Mouse (Mus musculus): ENCODE measurements at regions not wholly inside any gene's neighbourhood (a gene's known extent, or its start where the extent isn't known, plus 50 kb on each side); places are given as distances from the start of the nearest gene placed in this dataset.

GRCm38 (mm10) chr1:41001154-41001949 lies 196.0 kb downstream of the Tmem182 start:
- Histone ChIP-seq H3K4me3 (no peak overlapping the region), H3K9ac (no peak overlapping the region), H3K9me3 (no peaks in the 10 kb centered on the region), H3K36me3 (no peaks in the 10 kb centered on the region), H3K4me1 (replicated peaks) (no peaks in the 10 kb centered on the region), H3K27ac (replicated peaks) (no peak overlapping the region), H3K27me3 (no peaks in the 10 kb centered on the region), H3K4me2 (no peak overlapping the region)
- 46% methylated on average over 13 of the region's 13 CpGs for WGBS
- 0 out of 2 replicates have a peak, but pooled peaks have one; percentile 69 for ATAC-seq (ENCODE audit: low FRiP score, low read depth)

DNA sequence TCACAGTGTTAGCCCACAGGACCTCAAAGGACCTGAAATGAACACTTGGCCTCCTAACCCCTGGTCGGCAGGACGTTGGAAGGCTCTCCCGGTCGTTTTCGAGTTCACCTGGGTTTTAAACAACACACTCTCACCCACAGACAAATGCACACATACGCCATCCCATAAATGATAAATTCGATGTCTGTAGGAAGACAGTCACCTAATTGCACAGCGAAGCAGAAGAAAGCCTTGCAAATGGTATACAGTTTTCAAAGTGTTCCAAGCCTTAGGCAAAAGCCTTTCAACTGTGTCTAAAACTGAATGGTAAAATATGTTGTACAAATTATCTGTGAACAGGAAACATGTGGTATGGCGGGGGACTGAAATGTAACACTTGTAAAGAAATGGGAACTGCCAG lies 196.6 kb downstream of the Tmem182 start:
- no peak for ATAC-seq (ENCODE audit: low FRiP score, low read depth)
- Histone ChIP-seq H3K27ac (replicated peaks) (no peak overlapping the region), H3K4me3 (no peak overlapping the region), H3K36me3 (no peaks in the 10 kb centered on the region), H3K9ac (no peak overlapping the region), H3K27me3 (no peaks in the 10 kb centered on the region), H3K4me1 (replicated peaks) (no peaks in the 10 kb centered on the region), H3K9me3 (no peaks in the 10 kb centered on the region), H3K4me2 (no peak overlapping the region)
- WGBS, result 61% methylated on average over 9 of the region's 9 CpGs

DNA sequence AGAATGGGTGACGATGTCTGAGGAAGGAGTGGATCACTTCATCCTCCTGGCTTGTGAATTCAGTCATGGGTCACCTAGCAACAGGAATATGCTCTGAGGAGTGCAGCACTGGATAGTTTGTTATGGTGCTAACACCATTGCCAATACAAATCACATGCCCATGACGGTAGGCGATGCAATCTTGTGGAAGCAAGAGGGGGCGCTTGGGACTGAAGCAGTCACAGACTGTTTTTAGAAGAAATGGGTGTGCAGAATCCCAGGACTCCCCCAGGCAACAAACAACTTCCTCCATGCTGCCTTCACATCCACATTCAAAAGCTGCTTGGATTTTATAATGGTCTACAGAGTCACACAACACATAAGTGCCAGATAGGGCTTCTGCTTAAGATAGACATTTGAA lies 221.5 kb downstream of the Tmem182 start:
- Histone ChIP-seq H3K4me3 (no peak overlapping the region), H3K9ac (no peak overlapping the region), H3K4me2 (no peak overlapping the region), H3K9me3 (no peaks in the 10 kb centered on the region), H3K4me1 (replicated peaks) (no peaks in the 10 kb centered on the region), H3K36me3 (no peaks in the 10 kb centered on the region), H3K27me3 (no peaks in the 10 kb centered on the region), H3K27ac (replicated peaks) (no peak overlapping the region)
- WGBS, result 75% methylated on average over 4 of the region's 4 CpGs
- ATAC-seq (ENCODE audit: low FRiP score, low read depth), result no peak

DNA sequence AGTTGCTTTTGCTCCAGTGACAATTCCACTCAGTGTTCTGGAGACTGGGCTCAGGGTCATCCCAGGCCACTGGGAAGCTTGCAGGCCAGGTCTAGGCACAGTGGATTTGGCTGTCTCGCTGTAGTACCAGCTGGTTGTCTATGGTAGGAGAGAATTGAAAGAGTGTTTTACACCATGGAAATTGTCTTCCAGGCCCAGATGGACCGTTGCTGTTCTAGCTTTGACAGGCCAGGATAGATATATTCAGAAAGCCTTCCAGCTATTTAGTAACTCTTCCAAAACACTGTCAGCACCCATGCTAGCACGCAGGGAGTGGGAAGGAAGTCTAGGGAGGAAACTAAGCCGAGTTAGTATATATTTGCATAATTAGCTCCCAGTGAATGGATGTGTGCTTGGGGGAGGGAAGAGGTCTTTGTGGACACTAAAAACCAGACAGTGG lies 222.2 kb downstream of the Tmem182 start:
- H3K9me3 ChIP-seq, result no peaks in the 10 kb centered on the region
- H3K4me3 ChIP-seq, result no peak overlapping the region
- no peak overlapping the region for H3K27ac ChIP-seq (replicated peaks)
- no peak overlapping the region for H3K9ac ChIP-seq
- H3K36me3 ChIP-seq, result no peaks in the 10 kb centered on the region
- no peaks in the 10 kb centered on the region for H3K4me1 ChIP-seq (replicated peaks)
- peak; percentile 74; the same call in 1 of the 2 replicates for ATAC-seq (ENCODE audit: low FRiP score, low read depth)
- WGBS, result 23% methylated on average over 4 of the region's 4 CpGs
- no peak overlapping the region for H3K4me2 ChIP-seq
- no peaks in the 10 kb centered on the region for H3K27me3 ChIP-seq

- ATAC-seq (ENCODE audit: low FRiP score, low read depth), result no peak
- H3K27me3 ChIP-seq, result no peaks in the 10 kb centered on the region
- H3K27ac ChIP-seq (replicated peaks), result no peak overlapping the region
- H3K4me2 ChIP-seq, result no peak overlapping the region
- 89% methylated on average over 2 of the region's 2 CpGs for WGBS
- no peaks in the 10 kb centered on the region for H3K9me3 ChIP-seq
- H3K9ac ChIP-seq, result no peak overlapping the region
- H3K36me3 ChIP-seq, result no peaks in the 10 kb centered on the region
- H3K4me3 ChIP-seq, result no peak overlapping the region
- H3K4me1 ChIP-seq (replicated peaks), result no peaks in the 10 kb centered on the region
Measured at GRCm38 (mm10) chr1:41028021-41028420, 222.6 kb downstream of the Tmem182 start.

GRCm38 (mm10) chr1:41035085-41035880 lies 229.9 kb downstream of the Tmem182 start:
- no peak overlapping the region for H3K4me2 ChIP-seq
- no peaks in the 10 kb centered on the region for H3K4me1 ChIP-seq (replicated peaks)
- no peaks in the 10 kb centered on the region for H3K27me3 ChIP-seq
- 70% methylated on average over 22 of the region's 22 CpGs for WGBS
- no peak overlapping the region for H3K4me3 ChIP-seq
- no peaks in the 10 kb centered on the region for H3K36me3 ChIP-seq
- H3K9me3 ChIP-seq, result no peaks in the 10 kb centered on the region
- no peak for ATAC-seq (ENCODE audit: low FRiP score, low read depth)
- no peak overlapping the region for H3K27ac ChIP-seq (replicated peaks)
- H3K9ac ChIP-seq, result no peak overlapping the region

DNA sequence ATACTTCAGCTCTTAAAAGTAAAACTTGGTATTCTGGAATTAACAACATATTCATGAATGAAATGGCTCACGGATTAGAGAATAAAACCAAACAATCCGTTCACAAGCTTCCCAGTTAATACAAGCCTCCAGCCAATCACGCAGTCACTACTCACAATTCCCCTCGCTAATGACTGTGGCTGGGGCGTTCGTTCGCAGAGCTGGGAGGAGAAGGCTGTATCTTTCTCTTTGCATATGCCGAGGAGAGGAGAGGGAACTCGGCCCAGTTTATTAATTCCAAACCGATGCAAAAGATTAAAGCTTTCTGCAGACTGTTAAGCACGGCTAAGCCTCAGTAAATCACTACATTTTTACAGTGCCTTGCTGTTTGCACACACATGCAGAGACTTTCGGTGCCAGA lies 231.5 kb downstream of the Tmem182 start:
- H3K9me3 ChIP-seq, result no peaks in the 10 kb centered on the region
- H3K9ac ChIP-seq, result no peak overlapping the region
- no peak overlapping the region for H3K27ac ChIP-seq (replicated peaks)
- H3K27me3 ChIP-seq, result no peaks in the 10 kb centered on the region
- H3K4me2 ChIP-seq, result no peak overlapping the region
- H3K36me3 ChIP-seq, result no peaks in the 10 kb centered on the region
- no peak overlapping the region for H3K4me3 ChIP-seq
- 78% methylated on average over 12 of the region's 12 CpGs for WGBS
- H3K4me1 ChIP-seq (replicated peaks), result no peaks in the 10 kb centered on the region
- no peak for ATAC-seq (ENCODE audit: low FRiP score, low read depth)

- Histone ChIP-seq H3K9ac (no peak overlapping the region), H3K4me3 (no peak overlapping the region), H3K4me1 (replicated peaks) (no peaks in the 10 kb centered on the region), H3K36me3 (no peaks in the 10 kb centered on the region), H3K27ac (replicated peaks) (no peak overlapping the region), H3K9me3 (no peaks in the 10 kb centered on the region), H3K27me3 (no peaks in the 10 kb centered on the region), H3K4me2 (no peak overlapping the region)
- no peak for ATAC-seq (ENCODE audit: low FRiP score, low read depth)
- WGBS, result 90% methylated on average over 5 of the region's 5 CpGs
Measured at GRCm38 (mm10) chr1:41054426-41054955, 249.1 kb downstream of the Tmem182 start.

DNA sequence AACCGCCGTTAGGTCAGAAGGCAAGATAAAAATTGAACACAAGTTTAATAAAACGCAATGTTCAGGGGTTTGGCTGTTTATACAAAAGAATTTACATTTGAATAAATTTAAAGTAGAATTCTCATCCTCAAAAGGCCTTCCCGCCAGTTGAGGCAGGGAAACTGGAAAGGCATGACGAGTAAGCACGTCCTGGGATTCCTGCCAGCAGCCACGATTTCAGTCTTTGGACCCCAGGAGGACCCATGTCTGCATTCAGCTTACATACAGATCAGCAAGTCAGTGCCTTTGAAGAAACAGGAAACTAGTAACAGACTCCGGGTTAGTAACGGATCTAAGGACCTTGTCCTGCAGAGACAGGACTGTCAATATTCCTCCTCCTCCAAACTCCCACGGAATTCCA lies 250.4 kb downstream of the Tmem182 start:
- Histone ChIP-seq H3K4me2 (no peak overlapping the region), H3K9ac (no peak overlapping the region), H3K4me3 (no peak overlapping the region), H3K9me3 (no peaks in the 10 kb centered on the region), H3K36me3 (no peaks in the 10 kb centered on the region), H3K4me1 (replicated peaks) (no peaks in the 10 kb centered on the region), H3K27me3 (no peaks in the 10 kb centered on the region), H3K27ac (replicated peaks) (no peak overlapping the region)
- WGBS, result 62% methylated on average over 10 of the region's 10 CpGs
- no peak for ATAC-seq (ENCODE audit: low FRiP score, low read depth)

DNA sequence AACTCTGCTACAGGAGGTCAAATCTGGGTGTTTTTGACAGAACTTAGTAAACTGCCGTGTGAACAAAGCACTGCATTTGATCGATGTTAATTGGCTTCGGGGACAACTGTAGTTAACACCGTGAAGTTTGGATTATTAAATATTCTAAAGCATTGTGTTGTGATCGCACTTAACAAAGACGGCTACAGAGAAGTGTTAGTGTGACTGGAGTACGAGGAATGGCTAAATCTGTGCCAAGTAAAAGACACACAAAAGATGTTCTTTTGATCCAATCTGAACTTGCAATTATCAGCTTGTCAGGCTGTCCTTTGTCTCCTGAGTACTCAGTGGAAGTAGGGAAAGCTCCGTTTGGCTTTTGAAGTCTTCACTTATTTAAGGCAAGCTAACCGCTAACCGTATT lies 259.7 kb downstream of the Tmem182 start:
- ATAC-seq (ENCODE audit: low FRiP score, low read depth), result no peak
- WGBS, result 55% methylated on average over 10 of the region's 10 CpGs
- Histone ChIP-seq H3K9ac (no peak overlapping the region), H3K27me3 (no peaks in the 10 kb centered on the region), H3K36me3 (no peaks in the 10 kb centered on the region), H3K9me3 (no peaks in the 10 kb centered on the region), H3K4me3 (no peak overlapping the region), H3K4me1 (replicated peaks) (no peaks in the 10 kb centered on the region), H3K27ac (replicated peaks) (no peak overlapping the region), H3K4me2 (no peak overlapping the region)

DNA sequence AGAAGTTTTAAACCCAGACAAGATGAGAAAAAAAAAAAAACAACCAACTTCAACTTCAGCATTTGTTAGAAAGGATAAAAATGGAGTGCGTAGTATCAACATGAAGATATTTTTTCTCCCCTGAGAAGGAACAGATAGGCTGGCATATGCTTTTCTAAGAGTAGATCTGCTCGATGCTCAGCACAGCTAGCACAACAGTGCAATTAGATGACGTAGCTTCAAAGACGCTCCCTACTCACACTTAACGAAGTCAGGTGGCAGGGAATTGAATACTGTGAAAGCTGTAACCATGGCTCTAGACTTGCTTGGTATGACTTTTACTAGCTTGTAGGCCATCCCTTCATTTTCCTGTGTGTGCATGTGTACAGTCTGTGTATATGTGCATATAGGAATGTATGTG lies 299.5 kb downstream of the Tmem182 start:
- Histone ChIP-seq H3K27me3 (no peaks in the 10 kb centered on the region), H3K9me3 (no peaks in the 10 kb centered on the region), H3K36me3 (no peaks in the 10 kb centered on the region), H3K4me2 (no peak overlapping the region), H3K9ac (no peak overlapping the region), H3K4me3 (no peak overlapping the region), H3K27ac (replicated peaks) (no peak overlapping the region), H3K4me1 (replicated peaks) (no peaks in the 10 kb centered on the region)
- ATAC-seq (ENCODE audit: low FRiP score, low read depth), result no peak
- 91% methylated on average over 5 of the region's 5 CpGs for WGBS

GRCm38 (mm10) chr1:41121636-41122175 lies 316.3 kb downstream of the Tmem182 start:
- no peaks in the 10 kb centered on the region for H3K9me3 ChIP-seq
- no peaks in the 10 kb centered on the region for H3K27me3 ChIP-seq
- no peak overlapping the region for H3K9ac ChIP-seq
- no peak overlapping the region for H3K4me3 ChIP-seq
- WGBS, result 33% methylated on average over 5 of the region's 5 CpGs
- no peak overlapping the region for H3K27ac ChIP-seq (replicated peaks)
- no peak overlapping the region for H3K4me2 ChIP-seq
- no peaks in the 10 kb centered on the region for H3K36me3 ChIP-seq
- no peak for ATAC-seq (ENCODE audit: low FRiP score, low read depth)
- H3K4me1 ChIP-seq (replicated peaks), result peaks cover 6% of the 10 kb centered on the region; the same call in 1 of the 2 replicates
